Mouse (Mus musculus) limb, embryonic 15.5 days (tissue): ENCODE data around the gene Efnb1. TPM values are rescaled to one million over a fixed set of nuclear protein-coding genes. Genes with fewer than 3 reads are reported as not detected.

ENCODE experiments used
- polyA plus RNA-seq: library from polyadenylated mRNA; unstranded; fragments of >200 nt; fragmentation: Nextera tagmentation; extraction: Ambion mirVana; gene quantifications from 2 replicates; pipeline ENCODE4 v1.2.1, GENCODE M21; 2015

Efnb1 gene
- polyA plus RNA-seq, 1 experiment from 2014 or later = 36.8 TPM

Other genes starting within 250 kb of the Efnb1 start
- gene Ophn1, start 245.1 kb upstream of the Efnb1 start, polyA plus RNA-seq = 26.3 and 28.4 TPM in 2 replicates
- gene Yipf6, start 199.8 kb upstream of the Efnb1 start, polyA plus RNA-seq = 19.3 and 21.0 TPM in 2 replicates
- 8.5 and 11.9 TPM in 2 replicates for gene Stard8, start 132.9 kb upstream of the Efnb1 start, polyA plus RNA-seq